Mouse (Mus musculus) liver, embryonic 15.5 days (tissue): ENCODE results near the gene Xcl1. TPM values are rescaled to one million over a fixed set of nuclear protein-coding genes. Genes with fewer than 3 reads are reported as not detected.
"Not testable (repeated sequence)": the region's sequence is repeated elsewhere in the genome, so short reads cannot be mapped to it uniquely, and the experiment has no call there.

ENCODE experiments used
- ATAC-seq: fragments of 200-750 bp; cut with Nextera tagmentation; 2 replicates; pipeline ENCODE4 v1.8.0; 2017; ENCODE audit warnings: moderate number of reproducible peaks, mild to moderate bottlenecking, moderate library complexity; ENCODE audit not compliant: insufficient read depth
- H3K27ac ChIP-seq: fragments of 300-500 bp; sonication (generic); replicated peaks from 2 replicates; pipeline ENCODE4 v1.5.1; 2015; ENCODE audit warnings: mild to moderate bottlenecking, inconsistent platforms
- H3K27me3 ChIP-seq: fragments of 300-500 bp; sonication (generic); 2 replicates; pipeline ENCODE4 v1.6.1; 2015; ENCODE audit warnings: mild to moderate bottlenecking, inconsistent platforms
- H3K36me3 ChIP-seq: fragments of 300-500 bp; sonication (generic); replicated peaks from 2 replicates; pipeline ENCODE4 v1.6.1; 2015; ENCODE audit warnings: moderate library complexity, mild to moderate bottlenecking, inconsistent platforms
- H3K4me1 ChIP-seq: fragments of 300-500 bp; sonication (generic); replicated peaks from 2 replicates; pipeline ENCODE4 v1.6.1; 2015; ENCODE audit warnings: inconsistent platforms
- H3K4me2 ChIP-seq: fragments of 300-500 bp; sonication (generic); 2 replicates; pipeline ENCODE4 v1.6.1; 2015; ENCODE audit warnings: moderate library complexity, mild to moderate bottlenecking, inconsistent platforms
- H3K4me3 ChIP-seq: fragments of 300-500 bp; sonication (generic); replicated peaks from 2 replicates; pipeline ENCODE4 v1.5.1; 2015; ENCODE audit warnings: mild to moderate bottlenecking, inconsistent platforms
- H3K9ac ChIP-seq: fragments of 300-500 bp; sonication (generic); 2 replicates; pipeline ENCODE4 v1.6.1; 2015; ENCODE audit warnings: moderate library complexity, mild to moderate bottlenecking, inconsistent platforms
- H3K9me3 ChIP-seq: fragments of 300-500 bp; sonication (generic); replicated peaks from 2 replicates; pipeline ENCODE4 v1.6.1; 2016; ENCODE audit warnings: inconsistent platforms
- WGBS: fragments of 180-500 bp; shearing (Covaris S2); methylation state at CpG from one replicate; pipeline ENCODE4 v1.1.7; 2015; ENCODE audit warnings: mixed read lengths; ENCODE audit not compliant: insufficient replicate concordance; 5-methylcytosine and 5-hydroxymethylcytosine counted together
- polyA plus RNA-seq: library from polyadenylated mRNA; unstranded; fragments of >200 nt; fragmentation: Nextera tagmentation; extraction: Ambion mirVana; gene quantifications from 2 replicates; pipeline ENCODE4 v1.2.1, GENCODE M21; 2015

The Xcl1 gene
- not detected in 2 replicates for polyA plus RNA-seq

- Histone ChIP-seq H3K27me3 (no peaks in the 10 kb centered on the region), H3K4me1 (no peaks in the 10 kb centered on the region), H3K4me2 (no peak within 1 kb of the TSS), H3K4me3 (no peak within 1 kb of the TSS), H3K9me3 (no peaks in the 10 kb centered on the region), H3K27ac (no peak within 1 kb of the TSS), H3K36me3 (no peaks in the 10 kb centered on the region), H3K9ac (no peak within 1 kb of the TSS)
- 38% methylated on average over 9 of the region's 9 CpGs for WGBS
- ATAC-seq: no peak
These were observed at the start of gene Xcl1 for GRCm38 (mm10) chr1:164935477-164936044. Gene Xcl1, minus strand, starts transcription at chr1:164935527.

- H3K4me1 ChIP-seq, H3K9me3 ChIP-seq, H3K36me3 ChIP-seq, H3K9ac ChIP-seq, H3K4me3 ChIP-seq, H3K4me2 ChIP-seq, H3K27ac ChIP-seq, ATAC-seq, H3K27me3 ChIP-seq: not testable (repeated sequence)
- WGBS: 68% methylated on average over 10 of the region's 10 CpGs
These were observed 49.4 kb upstream of the Xcl1 start for GRCm38 (mm10) chr1:164984681-164985080.

GRCm38 (mm10) chr1:164977351-164977750, 42.0 kb upstream of the Xcl1 start:
- no peaks in the 10 kb centered on the region for H3K27me3 ChIP-seq
- no peaks in the 10 kb centered on the region for H3K9me3 ChIP-seq
- H3K27ac ChIP-seq: no peak overlapping the region
- no peak overlapping the region for H3K9ac ChIP-seq
- ATAC-seq: no peak
- H3K4me3 ChIP-seq: no peak overlapping the region
- no peaks in the 10 kb centered on the region for H3K4me1 ChIP-seq
- no peak overlapping the region for H3K4me2 ChIP-seq
- H3K36me3 ChIP-seq: no peaks in the 10 kb centered on the region

- H3K4me3 ChIP-seq: no peak overlapping the region
- no peaks in the 10 kb centered on the region for H3K27me3 ChIP-seq
- H3K4me1 ChIP-seq: no peaks in the 10 kb centered on the region
- H3K9ac ChIP-seq: no peak overlapping the region
- no peak for ATAC-seq
- H3K36me3 ChIP-seq: no peaks in the 10 kb centered on the region
- no peaks in the 10 kb centered on the region for H3K9me3 ChIP-seq
- no peak overlapping the region for H3K27ac ChIP-seq
- 52% methylated on average over 7 of the region's 7 CpGs for WGBS
- H3K4me2 ChIP-seq: no peak overlapping the region
These were observed 40.4 kb upstream of the Xcl1 start for GRCm38 (mm10) chr1:164975729-164976128.

- H3K9me3 ChIP-seq: no peaks in the 10 kb centered on the region
- no peaks in the 10 kb centered on the region for H3K27me3 ChIP-seq
- no peak for ATAC-seq
- WGBS: 36% methylated on average over 3 of the region's 3 CpGs
- no peaks in the 10 kb centered on the region for H3K4me1 ChIP-seq
- no peaks in the 10 kb centered on the region for H3K36me3 ChIP-seq
- no peak overlapping the region for H3K27ac ChIP-seq
- H3K9ac ChIP-seq: no peak overlapping the region
- no peak overlapping the region for H3K4me2 ChIP-seq
- no peak overlapping the region for H3K4me3 ChIP-seq
These were observed 39.9 kb upstream of the Xcl1 start for GRCm38 (mm10) chr1:164975276-164975675.

GRCm38 (mm10) chr1:164973790-164974189, 38.5 kb upstream of the Xcl1 start:
- no peak overlapping the region for H3K4me3 ChIP-seq
- H3K4me1 ChIP-seq: no peaks in the 10 kb centered on the region
- no peak overlapping the region for H3K9ac ChIP-seq
- H3K27me3 ChIP-seq: no peaks in the 10 kb centered on the region
- H3K9me3 ChIP-seq: no peaks in the 10 kb centered on the region
- H3K4me2 ChIP-seq: no peak overlapping the region
- no peak for ATAC-seq
- WGBS: 44% methylated on average over 3 of the region's 3 CpGs
- H3K36me3 ChIP-seq: no peaks in the 10 kb centered on the region
- no peak overlapping the region for H3K27ac ChIP-seq

GRCm38 (mm10) chr1:164973341-164973740, 38.0 kb upstream of the Xcl1 start:
- no peak overlapping the region for H3K4me3 ChIP-seq
- H3K4me2 ChIP-seq: no peak overlapping the region
- 55% methylated on average over 1 of the region's 1 CpGs for WGBS
- ATAC-seq: no peak
- H3K4me1 ChIP-seq: no peaks in the 10 kb centered on the region
- no peak overlapping the region for H3K27ac ChIP-seq
- no peaks in the 10 kb centered on the region for H3K9me3 ChIP-seq
- H3K27me3 ChIP-seq: no peaks in the 10 kb centered on the region
- no peak overlapping the region for H3K9ac ChIP-seq
- H3K36me3 ChIP-seq: no peaks in the 10 kb centered on the region

GRCm38 (mm10) chr1:164972744-164973143, 37.4 kb upstream of the Xcl1 start:
- Histone ChIP-seq H3K4me2 (no peak overlapping the region), H3K4me1 (no peaks in the 10 kb centered on the region), H3K36me3 (no peaks in the 10 kb centered on the region), H3K27ac (no peak overlapping the region), H3K9ac (no peak overlapping the region), H3K27me3 (no peaks in the 10 kb centered on the region), H3K9me3 (no peaks in the 10 kb centered on the region), H3K4me3 (no peak overlapping the region)
- 64% methylated on average over 5 of the region's 5 CpGs for WGBS
- ATAC-seq: no peak

- H3K36me3 ChIP-seq: no peaks in the 10 kb centered on the region
- H3K9ac ChIP-seq: no peak overlapping the region
- no peak for ATAC-seq
- no peaks in the 10 kb centered on the region for H3K9me3 ChIP-seq
- no peaks in the 10 kb centered on the region for H3K27me3 ChIP-seq
- H3K4me2 ChIP-seq: no peak overlapping the region
- H3K4me1 ChIP-seq: no peaks in the 10 kb centered on the region
- no peak overlapping the region for H3K27ac ChIP-seq
- H3K4me3 ChIP-seq: no peak overlapping the region
- WGBS: 25% methylated on average over 8 of the region's 8 CpGs
These were observed 30.9 kb upstream of the Xcl1 start for GRCm38 (mm10) chr1:164966095-164966698.

GRCm38 (mm10) chr1:164960610-164961009, 25.3 kb upstream of the Xcl1 start:
- Histone ChIP-seq H3K27me3 (no peaks in the 10 kb centered on the region), H3K4me3 (no peak overlapping the region), H3K36me3 (no peaks in the 10 kb centered on the region), H3K4me1 (no peaks in the 10 kb centered on the region), H3K27ac (no peak overlapping the region), H3K4me2 (no peak overlapping the region), H3K9ac (no peak overlapping the region), H3K9me3 (no peaks in the 10 kb centered on the region)
- WGBS: 20% methylated on average over 2 of the region's 2 CpGs
- ATAC-seq: no peak

GRCm38 (mm10) chr1:164959787-164960385, 24.6 kb upstream of the Xcl1 start:
- Histone ChIP-seq H3K27me3 (no peaks in the 10 kb centered on the region), H3K4me1 (no peaks in the 10 kb centered on the region), H3K36me3 (no peaks in the 10 kb centered on the region), H3K27ac (no peak overlapping the region), H3K4me2 (peak overlapping the region; percentile 15; the same call in 1 of the 2 replicates), H3K9ac (no peak overlapping the region), H3K9me3 (no peaks in the 10 kb centered on the region), H3K4me3 (no peak overlapping the region)
- ATAC-seq: no peak
- 17% methylated on average over 11 of the region's 11 CpGs for WGBS

- Histone ChIP-seq H3K9ac (no peak overlapping the region), H3K36me3 (no peaks in the 10 kb centered on the region), H3K27ac (no peak overlapping the region), H3K4me3 (no peak overlapping the region), H3K9me3 (no peaks in the 10 kb centered on the region), H3K4me1 (no peaks in the 10 kb centered on the region), H3K4me2 (no peak overlapping the region), H3K27me3 (no peaks in the 10 kb centered on the region)
- no peak for ATAC-seq
- WGBS: 46% methylated on average over 3 of the region's 3 CpGs
These were observed 23.8 kb upstream of the Xcl1 start for GRCm38 (mm10) chr1:164959160-164959559.
